Mouse (Mus musculus) macrophage (primary cell): Measurements from ENCODE around the gene Emilin2. TPM values are rescaled to one million over a fixed set of nuclear protein-coding genes. Genes with fewer than 3 reads are reported as not detected.

Experiments
- H3K27ac ChIP-seq: fragments of 350-480 bp; formaldehyde crosslinking; 2 replicates; pipeline ENCODE4 v1.9.0; 2021
- H3K36me3 ChIP-seq: fragments of 350-480 bp; formaldehyde crosslinking; 2 replicates; pipeline ENCODE4 v1.9.0; 2021; ENCODE audit errors: inconsistent target
- H3K4me3 ChIP-seq: fragments of 350-480 bp; formaldehyde crosslinking; 2 replicates; pipeline ENCODE4 v1.9.0; 2021; ENCODE audit errors: inconsistent target
- H3K79me2 ChIP-seq: fragments of 350-480 bp; formaldehyde crosslinking; 2 replicates; pipeline ENCODE4 v1.9.0; 2021; ENCODE audit errors: inconsistent target
- WGBS: methylation state at CpG from one replicate; pipeline ENCODE4 v1.1.7; 2026; ENCODE audit warnings: inconsistent platforms; ENCODE audit not compliant: missing documents; 5-methylcytosine and 5-hydroxymethylcytosine counted together
- polyA plus RNA-seq: library from polyadenylated mRNA; stranded (reverse); fragments of 250-400 nt; gene quantifications from 3 replicates; pipeline ENCODE4 v1.2.4, GENCODE M21; 2018; ENCODE audit warnings: inconsistent platforms

Gene Emilin2
- polyA plus RNA-seq, 1 experiment from 2014 or later, result 106 TPM

GRCm38 (mm10) chr17:71204809-71205091 lies 107.0 kb downstream of the Emilin2 start:
- Histone ChIP-seq H3K36me3 (no peaks in the 10 kb centered on the region), H3K4me3 (no peak overlapping the region), H3K27ac (no peak overlapping the region), H3K79me2 (peaks cover 100% of the 10 kb centered on the region)
- 27% methylated on average over 6 of the region's 6 CpGs for WGBS

- Histone ChIP-seq H3K36me3 (no peaks in the 10 kb centered on the region), H3K27ac (no peak overlapping the region), H3K4me3 (no peak overlapping the region), H3K79me2 (peaks cover 100% of the 10 kb centered on the region)
- WGBS, result 69% methylated on average over 9 of the region's 9 CpGs
These were observed 107.6 kb downstream of the Emilin2 start for GRCm38 (mm10) chr17:71203998-71204808.

Other genes with a start within 250 kb of the Emilin2 start
- 40.1 to 42.3 TPM (median 40.3 TPM) in 3 replicates for gene Lpin2, start 129.4 kb downstream of the Emilin2 start, polyA plus RNA-seq
- gene Gm4707, start 147.9 kb upstream of the Emilin2 start, polyA plus RNA-seq, result 0.13 TPM in 1 of 3 replicates, not detected in the others
- 34.4 to 51.6 TPM (median 38.1 TPM) in 3 replicates for gene Smchd1, start 163.4 kb upstream of the Emilin2 start, polyA plus RNA-seq
- 2.0 to 12.0 TPM (median 10.6 TPM) in 3 replicates for gene Ndc80, start 214.9 kb upstream of the Emilin2 start, polyA plus RNA-seq
- gene Spdya, start 240.1 kb upstream of the Emilin2 start, polyA plus RNA-seq, result 0.16 TPM in 1 of 3 replicates, not detected in the others